Mouse (Mus musculus): ENCODE measurements at regions not wholly inside any gene's neighbourhood (a gene's known extent, or its start where the extent isn't known, plus 50 kb on each side); places are given as distances from the start of the nearest gene placed in this dataset.

DNA sequence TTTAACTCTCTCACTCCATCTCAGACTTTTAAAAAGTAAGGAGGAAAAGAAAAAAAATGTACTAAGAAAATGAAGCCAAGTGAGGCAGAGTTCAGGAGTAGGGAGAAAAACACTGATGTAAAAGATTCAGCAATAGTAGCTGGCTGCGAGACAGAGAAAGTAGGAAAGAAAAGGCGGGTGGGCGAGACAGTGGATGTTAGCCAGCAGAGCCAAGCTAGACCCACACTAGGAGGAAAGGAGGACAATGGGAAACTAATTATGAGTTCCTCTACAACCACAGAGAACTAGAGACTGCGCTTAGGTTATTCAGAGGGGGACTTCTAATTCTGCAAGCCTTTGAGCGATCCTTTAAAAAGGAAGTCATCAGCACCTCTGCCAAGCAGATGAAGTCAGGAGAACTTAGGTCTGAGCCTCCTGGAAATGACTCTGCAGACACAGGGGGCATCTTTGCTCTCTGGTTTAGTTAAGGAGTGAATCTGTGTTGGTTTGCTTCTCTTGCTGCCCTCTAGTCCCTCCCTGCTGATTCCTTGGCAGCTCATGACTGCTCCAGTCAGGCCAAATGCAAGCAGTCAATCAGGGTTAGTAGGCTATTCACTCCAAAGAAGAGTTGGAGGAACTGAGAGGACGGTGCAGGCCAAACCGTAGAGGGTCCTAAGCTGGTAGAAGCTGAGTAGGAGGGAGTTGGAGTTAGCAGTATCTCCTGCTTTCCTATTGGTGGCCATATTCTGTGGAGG is 50.4 kb upstream of the Cyp1b1 start:
- no peak overlapping the region for H3K4me3 ChIP-seq (ENCODE audit: low read depth, low read length)
- WGBS = 85% methylated on average over 7 of the region's 7 CpGs
- H3K9ac ChIP-seq (replicated peaks; ENCODE audit: low read depth, low read length) = no peak overlapping the region
- H3K4me1 ChIP-seq (ENCODE audit: control insufficient read depth, insufficient read depth, low read length) = no peaks in the 10 kb centered on the region
- no peak overlapping the region for H3K27ac ChIP-seq (ENCODE audit: low read length)
- H3K36me3 ChIP-seq (ENCODE audit: control insufficient read depth, insufficient read depth, low read length) = no peaks in the 10 kb centered on the region
- no peak overlapping the region for H3K4me2 ChIP-seq (replicated peaks; ENCODE audit: low read depth, low read length)
- ATAC-seq (ENCODE audit: insufficient number of reproducible peaks, insufficient read depth, low FRiP score, low read depth) = no peak
- no peaks in the 10 kb centered on the region for H3K27me3 ChIP-seq (ENCODE audit: control insufficient read depth, insufficient read depth, low read length)
- no peaks in the 10 kb centered on the region; the same call in 1 of the 2 replicates for H3K9me3 ChIP-seq (ENCODE audit: control insufficient read depth, low read depth, low read length)

Data from stomach, embryonic 14.5 days (tissue).